Mouse (Mus musculus): ENCODE data around the gene Bcl11a. TPM values are rescaled to one million over a fixed set of nuclear protein-coding genes. Genes with fewer than 3 reads are reported as not detected.

Bcl11a gene
- polyA plus RNA-seq, 1 experiment from 2014 or later, result 107 TPM

- Histone ChIP-seq H3K36me3 (ENCODE audit: control insufficient read depth, insufficient read depth, low read length) (no peaks in the 10 kb centered on the region), H3K9ac (ENCODE audit: low read depth, low read length) (no peak overlapping the region), H3K27me3 (ENCODE audit: control insufficient read depth, insufficient read depth, low read depth, low read length) (no peaks in the 10 kb centered on the region), H3K4me3 (ENCODE audit: low read depth, low read length) (no peak overlapping the region), H3K9me3 (replicated peaks; ENCODE audit: control insufficient read depth, low read length, poor library complexity, severe bottlenecking) (no peaks in the 10 kb centered on the region), H3K4me1 (ENCODE audit: control insufficient read depth, insufficient read depth, low read length) (no peaks in the 10 kb centered on the region), H3K4me2 (ENCODE audit: low read length) (no peak overlapping the region), H3K27ac (ENCODE audit: low read length) (no peak overlapping the region)
- no peak for ATAC-seq
- 94% methylated on average over 7 of the region's 7 CpGs for WGBS
Observed at GRCm38 (mm10) chr11:24183501-24183900, 105.6 kb downstream of the Bcl11a start.

GRCm38 (mm10) chr11:24184932-24185331 lies 107.1 kb downstream of the Bcl11a start:
- H3K27me3 ChIP-seq (ENCODE audit: control insufficient read depth, insufficient read depth, low read depth, low read length), result no peaks in the 10 kb centered on the region
- no peak overlapping the region for H3K4me3 ChIP-seq (ENCODE audit: low read depth, low read length)
- WGBS, result 74% methylated on average over 5 of the region's 5 CpGs
- no peaks in the 10 kb centered on the region for H3K36me3 ChIP-seq (ENCODE audit: control insufficient read depth, insufficient read depth, low read length)
- ATAC-seq, result no peak
- H3K9ac ChIP-seq (ENCODE audit: low read depth, low read length), result no peak overlapping the region
- H3K27ac ChIP-seq (ENCODE audit: low read length), result no peak overlapping the region
- H3K4me2 ChIP-seq (ENCODE audit: low read length), result no peak overlapping the region
- H3K9me3 ChIP-seq (replicated peaks; ENCODE audit: control insufficient read depth, low read length, poor library complexity, severe bottlenecking), result no peaks in the 10 kb centered on the region
- H3K4me1 ChIP-seq (ENCODE audit: control insufficient read depth, insufficient read depth, low read length), result no peaks in the 10 kb centered on the region

- no peaks in the 10 kb centered on the region for H3K36me3 ChIP-seq (ENCODE audit: control insufficient read depth, insufficient read depth, low read length)
- H3K27me3 ChIP-seq (ENCODE audit: control insufficient read depth, insufficient read depth, low read depth, low read length), result no peaks in the 10 kb centered on the region
- no peaks in the 10 kb centered on the region for H3K9me3 ChIP-seq (replicated peaks; ENCODE audit: control insufficient read depth, low read length, poor library complexity, severe bottlenecking)
- no peak overlapping the region for H3K9ac ChIP-seq (ENCODE audit: low read depth, low read length)
- no peaks in the 10 kb centered on the region for H3K4me1 ChIP-seq (ENCODE audit: control insufficient read depth, insufficient read depth, low read length)
- ATAC-seq, result no peak
- H3K4me3 ChIP-seq (ENCODE audit: low read depth, low read length), result no peak overlapping the region
- 76% methylated on average over 3 of the region's 3 CpGs for WGBS
- no peak overlapping the region for H3K4me2 ChIP-seq (ENCODE audit: low read length)
- no peak overlapping the region for H3K27ac ChIP-seq (ENCODE audit: low read length)
Observed at GRCm38 (mm10) chr11:24190411-24190810, 112.6 kb downstream of the Bcl11a start.

- Histone ChIP-seq H3K4me1 (ENCODE audit: control insufficient read depth, insufficient read depth, low read length) (no peaks in the 10 kb centered on the region), H3K27ac (ENCODE audit: low read length) (no peak overlapping the region), H3K4me3 (ENCODE audit: low read depth, low read length) (no peak overlapping the region), H3K27me3 (ENCODE audit: control insufficient read depth, insufficient read depth, low read depth, low read length) (no peaks in the 10 kb centered on the region), H3K9me3 (replicated peaks; ENCODE audit: control insufficient read depth, low read length, poor library complexity, severe bottlenecking) (no peaks in the 10 kb centered on the region), H3K9ac (ENCODE audit: low read depth, low read length) (no peak overlapping the region), H3K4me2 (ENCODE audit: low read length) (no peak overlapping the region), H3K36me3 (ENCODE audit: control insufficient read depth, insufficient read depth, low read length) (no peaks in the 10 kb centered on the region)
- ATAC-seq, result no peak
- 79% methylated on average over 4 of the region's 4 CpGs for WGBS
Observed at GRCm38 (mm10) chr11:24196460-24197190, 118.8 kb downstream of the Bcl11a start.

- ATAC-seq, result no peak
- Histone ChIP-seq H3K4me1 (ENCODE audit: control insufficient read depth, insufficient read depth, low read length) (no peaks in the 10 kb centered on the region), H3K36me3 (ENCODE audit: control insufficient read depth, insufficient read depth, low read length) (no peaks in the 10 kb centered on the region), H3K4me2 (ENCODE audit: low read length) (no peak overlapping the region), H3K27ac (ENCODE audit: low read length) (no peak overlapping the region), H3K27me3 (ENCODE audit: control insufficient read depth, insufficient read depth, low read depth, low read length) (no peaks in the 10 kb centered on the region), H3K4me3 (ENCODE audit: low read depth, low read length) (no peak overlapping the region), H3K9ac (ENCODE audit: low read depth, low read length) (no peak overlapping the region), H3K9me3 (replicated peaks; ENCODE audit: control insufficient read depth, low read length, poor library complexity, severe bottlenecking) (no peaks in the 10 kb centered on the region)
- 59% methylated on average over 1 of the region's 1 CpGs for WGBS
Observed at GRCm38 (mm10) chr11:24197424-24197823, 119.6 kb downstream of the Bcl11a start.

GRCm38 (mm10) chr11:24199560-24199959 lies 121.7 kb downstream of the Bcl11a start:
- Histone ChIP-seq H3K36me3 (ENCODE audit: control insufficient read depth, insufficient read depth, low read length) (no peaks in the 10 kb centered on the region), H3K4me2 (ENCODE audit: low read length) (no peak overlapping the region), H3K9ac (ENCODE audit: low read depth, low read length) (no peak overlapping the region), H3K4me1 (ENCODE audit: control insufficient read depth, insufficient read depth, low read length) (peaks cover 2% of the 10 kb centered on the region; the same call in 1 of the 2 replicates), H3K27ac (ENCODE audit: low read length) (no peak overlapping the region), H3K27me3 (ENCODE audit: control insufficient read depth, insufficient read depth, low read depth, low read length) (no peaks in the 10 kb centered on the region), H3K4me3 (ENCODE audit: low read depth, low read length) (no peak overlapping the region), H3K9me3 (replicated peaks; ENCODE audit: control insufficient read depth, low read length, poor library complexity, severe bottlenecking) (no peaks in the 10 kb centered on the region)
- no peak for ATAC-seq
- WGBS, result 96% methylated on average over 3 of the region's 3 CpGs

GRCm38 (mm10) chr11:24200310-24200709 lies 122.5 kb downstream of the Bcl11a start:
- Histone ChIP-seq H3K9me3 (replicated peaks; ENCODE audit: control insufficient read depth, low read length, poor library complexity, severe bottlenecking) (no peaks in the 10 kb centered on the region), H3K4me2 (ENCODE audit: low read length) (no peak overlapping the region), H3K27ac (ENCODE audit: low read length) (no peak overlapping the region), H3K9ac (ENCODE audit: low read depth, low read length) (no peak overlapping the region), H3K36me3 (ENCODE audit: control insufficient read depth, insufficient read depth, low read length) (no peaks in the 10 kb centered on the region), H3K27me3 (ENCODE audit: control insufficient read depth, insufficient read depth, low read depth, low read length) (no peaks in the 10 kb centered on the region), H3K4me3 (ENCODE audit: low read depth, low read length) (no peak overlapping the region), H3K4me1 (ENCODE audit: control insufficient read depth, insufficient read depth, low read length) (peaks cover 2% of the 10 kb centered on the region; the same call in 1 of the 2 replicates)
- ATAC-seq, result no peak
- 72% methylated on average over 5 of the region's 5 CpGs for WGBS

- Histone ChIP-seq H3K9me3 (replicated peaks; ENCODE audit: control insufficient read depth, low read length, poor library complexity, severe bottlenecking) (no peaks in the 10 kb centered on the region), H3K9ac (ENCODE audit: low read depth, low read length) (no peak overlapping the region), H3K4me3 (ENCODE audit: low read depth, low read length) (no peak overlapping the region), H3K4me2 (ENCODE audit: low read length) (no peak overlapping the region), H3K27me3 (ENCODE audit: control insufficient read depth, insufficient read depth, low read depth, low read length) (no peaks in the 10 kb centered on the region), H3K27ac (ENCODE audit: low read length) (no peak overlapping the region), H3K36me3 (ENCODE audit: control insufficient read depth, insufficient read depth, low read length) (no peaks in the 10 kb centered on the region), H3K4me1 (ENCODE audit: control insufficient read depth, insufficient read depth, low read length) (peaks cover 2% of the 10 kb centered on the region; the same call in 1 of the 2 replicates)
- ATAC-seq, result no peak
- 76% methylated on average over 4 of the region's 4 CpGs for WGBS
Observed at GRCm38 (mm10) chr11:24201223-24201622, 123.4 kb downstream of the Bcl11a start.

- H3K36me3 ChIP-seq (ENCODE audit: control insufficient read depth, insufficient read depth, low read length), result no peaks in the 10 kb centered on the region
- no peaks in the 10 kb centered on the region for H3K9me3 ChIP-seq (replicated peaks; ENCODE audit: control insufficient read depth, low read length, poor library complexity, severe bottlenecking)
- no peak overlapping the region for H3K4me3 ChIP-seq (ENCODE audit: low read depth, low read length)
- H3K9ac ChIP-seq (ENCODE audit: low read depth, low read length), result no peak overlapping the region
- 27% methylated on average over 7 of the region's 7 CpGs for WGBS
- no peak overlapping the region for H3K4me2 ChIP-seq (ENCODE audit: low read length)
- H3K4me1 ChIP-seq (ENCODE audit: control insufficient read depth, insufficient read depth, low read length), result peaks cover 2% of the 10 kb centered on the region; the same call in 1 of the 2 replicates
- ATAC-seq, result peak; percentile 54; the same call in 1 of the 2 replicates
- H3K27ac ChIP-seq (ENCODE audit: low read length), result no peak overlapping the region
- no peaks in the 10 kb centered on the region for H3K27me3 ChIP-seq (ENCODE audit: control insufficient read depth, insufficient read depth, low read depth, low read length)
Observed at GRCm38 (mm10) chr11:24202641-24203361, 124.9 kb downstream of the Bcl11a start.

Data from midbrain, embryonic 16.5 days (tissue).